8 mouse cellular contexts compared by ENCODE assay signal in genomic region chr9:106478101-106478500, GRCm38 (mm10). TPM values are rescaled to one million over a fixed set of nuclear protein-coding genes. Genes with fewer than 3 reads are reported as not detected.
A peak's percentile ranks its signal among the peaks of the same experiment; 100 is the strongest.
DNase-seq lines count a peak whose midpoint lies in the region; ATAC-seq and TF ChIP-seq lines count a peak whose summit lies in the region.

No protein-coding gene starts in this region.

- H3K4me3 ChIP-seq in kidney, embryonic 16.5 days (ENCODE audit: low read length): peak overlapping the region; percentile 73
- peak overlapping the region; percentile 82 for H3K4me3 ChIP-seq in G1E (ENCODE audit: low read depth, low read length)
- peak overlapping the region; percentile 70 for H3K4me3 ChIP-seq in forebrain, embryonic 11.5 days (ENCODE audit: low read depth, low read length)
- peak overlapping the region; percentile 59 for H3K4me3 ChIP-seq in limb, embryonic 12.5 days (replicated peaks)
- peak overlapping the region; percentile 85 for H3K4me3 ChIP-seq in stomach, embryonic 15.5 days (replicated peaks)

- no peaks in the 10 kb centered on the region for H3K9me3 ChIP-seq in kidney, embryonic 16.5 days (ENCODE audit: low read length)
- H3K9me3 ChIP-seq in G1E (replicated peaks): no peaks in the 10 kb centered on the region
- no peaks in the 10 kb centered on the region for H3K9me3 ChIP-seq in forebrain, embryonic 11.5 days (ENCODE audit: control insufficient read depth, low read length)
- H3K9me3 ChIP-seq in limb, embryonic 12.5 days: no peaks in the 10 kb centered on the region
- no peaks in the 10 kb centered on the region for H3K9me3 ChIP-seq in stomach, embryonic 15.5 days

- 73% methylated on average over 9 of the region's 9 CpGs for WGBS in kidney, embryonic 16.5 days
- 84% methylated on average over 9 of the region's 9 CpGs for WGBS in forebrain, embryonic 11.5 days
- WGBS in limb, embryonic 12.5 days: 81% methylated on average over 9 of the region's 9 CpGs
- 78% methylated on average over 9 of the region's 9 CpGs for WGBS in stomach, embryonic 15.5 days

- H3K27me3 ChIP-seq in kidney, embryonic 16.5 days (ENCODE audit: insufficient read depth, low read length): no peaks in the 10 kb centered on the region
- H3K27me3 ChIP-seq in G1E (ENCODE audit: insufficient read depth, low read length): peaks cover 10% of the 10 kb centered on the region
- H3K27me3 ChIP-seq in forebrain, embryonic 11.5 days (ENCODE audit: control insufficient read depth, insufficient read depth, low read length): no peaks in the 10 kb centered on the region
- H3K27me3 ChIP-seq in limb, embryonic 12.5 days: no peaks in the 10 kb centered on the region
- H3K27me3 ChIP-seq in stomach, embryonic 15.5 days (replicated peaks): no peaks in the 10 kb centered on the region

- H3K4me1 ChIP-seq in kidney, embryonic 16.5 days (ENCODE audit: insufficient read depth, low read length): peaks cover 39% of the 10 kb centered on the region
- H3K4me1 ChIP-seq in G1E (ENCODE audit: insufficient read depth, low read depth, low read length): peaks cover 67% of the 10 kb centered on the region
- peaks cover 12% of the 10 kb centered on the region for H3K4me1 ChIP-seq in forebrain, embryonic 11.5 days (replicated peaks; ENCODE audit: control insufficient read depth, insufficient read depth, low read length)
- H3K4me1 ChIP-seq in limb, embryonic 12.5 days (replicated peaks): peaks cover 33% of the 10 kb centered on the region
- peaks cover 46% of the 10 kb centered on the region for H3K4me1 ChIP-seq in stomach, embryonic 15.5 days

- H3K9ac ChIP-seq in kidney, embryonic 16.5 days (replicated peaks; ENCODE audit: low read length): peak overlapping the region; percentile 74
- H3K9ac ChIP-seq in forebrain, embryonic 11.5 days (ENCODE audit: low read length): peak overlapping the region; percentile 64
- H3K9ac ChIP-seq in limb, embryonic 12.5 days (replicated peaks): peak overlapping the region; percentile 67
- H3K9ac ChIP-seq in stomach, embryonic 15.5 days: 0 out of 2 replicates have a peak overlapping the region, but pooled peaks have one; percentile 41

- DNase-seq in kidney, postnatal 36 days: no peak
- no peak for DNase-seq in G1E (ENCODE audit: low spot score)
- peak; percentile 46 for DNase-seq in forebrain, embryonic 11.5 days (ENCODE audit: low spot score)
- DNase-seq in Muller cell, postnatal 12 days (ENCODE audit: inconsistent ontology term): no peak

- H3K36me3 ChIP-seq in kidney, embryonic 16.5 days (ENCODE audit: insufficient read depth, low read length): peaks cover 20% of the 10 kb centered on the region
- H3K36me3 ChIP-seq in G1E (replicated peaks): peaks cover 44% of the 10 kb centered on the region
- H3K36me3 ChIP-seq in forebrain, embryonic 11.5 days (ENCODE audit: control insufficient read depth, insufficient read depth, low read length): no peaks in the 10 kb centered on the region; the same call in 1 of the 2 replicates
- peaks cover 39% of the 10 kb centered on the region for H3K36me3 ChIP-seq in limb, embryonic 12.5 days
- H3K36me3 ChIP-seq in stomach, embryonic 15.5 days: peaks cover 11% of the 10 kb centered on the region

- no peak overlapping the region for H3K27ac ChIP-seq in kidney, embryonic 16.5 days (ENCODE audit: low read length)
- no peak overlapping the region for H3K27ac ChIP-seq in forebrain, embryonic 11.5 days (ENCODE audit: low read depth, low read length)
- H3K27ac ChIP-seq in limb, embryonic 12.5 days: no peak overlapping the region
- H3K27ac ChIP-seq in stomach, embryonic 15.5 days: no peak overlapping the region

- no peak for TF ChIP-seq CTCF in G1E (IDR thresholded peaks at IDR 0.05; ENCODE audit: low read depth, low read length)

- H3K4me2 ChIP-seq in kidney, embryonic 16.5 days (replicated peaks; ENCODE audit: low read depth, low read length): peak overlapping the region; percentile 98
- H3K4me2 ChIP-seq in forebrain, embryonic 11.5 days (ENCODE audit: low read depth, low read length, severe bottlenecking): peak overlapping the region; percentile 76
- peak overlapping the region; percentile 80 for H3K4me2 ChIP-seq in limb, embryonic 12.5 days
- H3K4me2 ChIP-seq in stomach, embryonic 15.5 days: peak overlapping the region; percentile 95

- no peak for ATAC-seq in kidney, embryonic 16.5 days (ENCODE audit: low FRiP score, low TSS enrichment)
- no peak for ATAC-seq in G1E (ENCODE audit: extremely low read depth, insufficient number of reproducible peaks, low FRiP score, poor library complexity, severe bottlenecking)
- no peak for ATAC-seq in forebrain, embryonic 11.5 days (replicated peaks; ENCODE audit: low FRiP score)
- ATAC-seq in limb, embryonic 12.5 days (ENCODE audit: insufficient number of reproducible peaks, insufficient read depth, low FRiP score, low TSS enrichment, low read depth): no peak
- ATAC-seq in stomach, embryonic 15.5 days (ENCODE audit: insufficient read depth, low FRiP score, low read depth): no peak
- no peak for ATAC-seq in megakaryocyte-erythroid progenitor cell, adult 5-6 weeks (replicated peaks; ENCODE audit: low FRiP score, low TSS enrichment, poor library complexity, severe bottlenecking)

RNA-seq across cellular contexts. Expression of gene Parp3, which starts 1.4 kb away (rescaled TPM):
- 3.3 and 3.5 TPM in 2 replicates for polyA plus RNA-seq in kidney, embryonic 16.5 days (2015; fragmentation: Nextera tagmentation; extraction: Ambion mirVana)
- total RNA-seq in G1E (2014; fragmentation: Nextera tagmentation): 3.5 TPM in 1 of 2 replicates, not detected in the other
- total RNA-seq in G1E (2017): 2.8 and 3.2 TPM in 2 replicates
- polyA plus RNA-seq in G1E (2012): 0.48 and 0.85 TPM in 2 replicates
- polyA plus RNA-seq in forebrain, embryonic 11.5 days (2014; fragmentation: Nextera tagmentation; extraction: Ambion mirVana): 1.2 TPM in 2 replicates
- polyA plus RNA-seq in limb, embryonic 12.5 days (2016; fragmentation: Nextera tagmentation; extraction: Ambion mirVana): 2.8 and 3.5 TPM in 2 replicates
- polyA plus RNA-seq in stomach, embryonic 15.5 days (2015; fragmentation: Nextera tagmentation; extraction: Ambion mirVana): 2.9 and 3.7 TPM in 2 replicates
- total RNA-seq in megakaryocyte-erythroid progenitor cell, adult 5-6 weeks (2014; fragmentation: Nextera tagmentation): 2.2 and 2.5 TPM in 2 replicates
- total RNA-seq in megakaryocyte-erythroid progenitor cell, adult 5-6 weeks (2017): 2.0 and 4.2 TPM in 2 replicates

RNA-seq across cellular contexts. Expression of gene Rrp9, which starts 2.3 kb away (rescaled TPM):
- 56.2 and 59.5 TPM in 2 replicates for polyA plus RNA-seq in kidney, embryonic 16.5 days (2015; fragmentation: Nextera tagmentation; extraction: Ambion mirVana)
- total RNA-seq in G1E (2014; fragmentation: Nextera tagmentation) (25.7 and 45.8 TPM in 2 replicates), G1E (2017) (32.6 and 39.2 TPM in 2 replicates)
- 357 and 455 TPM in 2 replicates for polyA plus RNA-seq in G1E (2012)
- 56.5 and 63.7 TPM in 2 replicates for polyA plus RNA-seq in forebrain, embryonic 11.5 days (2014; fragmentation: Nextera tagmentation; extraction: Ambion mirVana)
- 59.0 and 61.1 TPM in 2 replicates for polyA plus RNA-seq in limb, embryonic 12.5 days (2016; fragmentation: Nextera tagmentation; extraction: Ambion mirVana)
- polyA plus RNA-seq in stomach, embryonic 15.5 days (2015; fragmentation: Nextera tagmentation; extraction: Ambion mirVana): 44.3 and 46.5 TPM in 2 replicates
- 57.3 and 80.8 TPM in 2 replicates for total RNA-seq in megakaryocyte-erythroid progenitor cell, adult 5-6 weeks (2014; fragmentation: Nextera tagmentation)
- 80.0 and 82.4 TPM in 2 replicates for total RNA-seq in megakaryocyte-erythroid progenitor cell, adult 5-6 weeks (2017)

RNA-seq across cellular contexts. Expression of gene Gpr62, which starts 12.4 kb away (rescaled TPM):
- polyA plus RNA-seq in kidney, embryonic 16.5 days (2015; fragmentation: Nextera tagmentation; extraction: Ambion mirVana): 0.31 and 0.41 TPM in 2 replicates
- total RNA-seq in G1E (2014; fragmentation: Nextera tagmentation) (not detected in 2 replicates), G1E (2017) (not detected in 2 replicates)
- polyA plus RNA-seq in G1E (2012): not detected in 2 replicates
- 0.19 and 0.71 TPM in 2 replicates for polyA plus RNA-seq in forebrain, embryonic 11.5 days (2014; fragmentation: Nextera tagmentation; extraction: Ambion mirVana)
- polyA plus RNA-seq in limb, embryonic 12.5 days (2016; fragmentation: Nextera tagmentation; extraction: Ambion mirVana): 0.65 and 0.90 TPM in 2 replicates
- polyA plus RNA-seq in stomach, embryonic 15.5 days (2015; fragmentation: Nextera tagmentation; extraction: Ambion mirVana): 0.19 and 0.42 TPM in 2 replicates
- total RNA-seq in megakaryocyte-erythroid progenitor cell, adult 5-6 weeks (2014; fragmentation: Nextera tagmentation): not detected in 2 replicates
- not detected in 2 replicates for total RNA-seq in megakaryocyte-erythroid progenitor cell, adult 5-6 weeks (2017)

RNA-seq across cellular contexts. Expression of gene Iqcf1, which starts 21.7 kb away (rescaled TPM):
- polyA plus RNA-seq in kidney, embryonic 16.5 days (2015; fragmentation: Nextera tagmentation; extraction: Ambion mirVana): not detected in 2 replicates
- total RNA-seq in G1E (2014; fragmentation: Nextera tagmentation) (not detected in 2 replicates), G1E (2017) (not detected in 2 replicates)
- polyA plus RNA-seq in G1E (2012): not detected in 2 replicates
- not detected in 2 replicates for polyA plus RNA-seq in forebrain, embryonic 11.5 days (2014; fragmentation: Nextera tagmentation; extraction: Ambion mirVana)
- not detected in 2 replicates for polyA plus RNA-seq in limb, embryonic 12.5 days (2016; fragmentation: Nextera tagmentation; extraction: Ambion mirVana)
- polyA plus RNA-seq in stomach, embryonic 15.5 days (2015; fragmentation: Nextera tagmentation; extraction: Ambion mirVana): not detected in 2 replicates
- total RNA-seq in megakaryocyte-erythroid progenitor cell, adult 5-6 weeks (2014; fragmentation: Nextera tagmentation): not detected in 2 replicates
- total RNA-seq in megakaryocyte-erythroid progenitor cell, adult 5-6 weeks (2017): not detected in 2 replicates

RNA-seq across cellular contexts. Expression of gene Pcbp4, which starts 25.0 kb away (rescaled TPM):
- 119 and 136 TPM in 2 replicates for polyA plus RNA-seq in kidney, embryonic 16.5 days (2015; fragmentation: Nextera tagmentation; extraction: Ambion mirVana)
- total RNA-seq in G1E (2014; fragmentation: Nextera tagmentation) (9.2 and 9.9 TPM in 2 replicates), G1E (2017) (2.8 and 3.0 TPM in 2 replicates)
- polyA plus RNA-seq in G1E (2012): 18.9 and 22.1 TPM in 2 replicates
- 300 and 309 TPM in 2 replicates for polyA plus RNA-seq in forebrain, embryonic 11.5 days (2014; fragmentation: Nextera tagmentation; extraction: Ambion mirVana)
- 172 and 176 TPM in 2 replicates for polyA plus RNA-seq in limb, embryonic 12.5 days (2016; fragmentation: Nextera tagmentation; extraction: Ambion mirVana)
- 51.8 and 58.9 TPM in 2 replicates for polyA plus RNA-seq in stomach, embryonic 15.5 days (2015; fragmentation: Nextera tagmentation; extraction: Ambion mirVana)
- total RNA-seq in megakaryocyte-erythroid progenitor cell, adult 5-6 weeks (2014; fragmentation: Nextera tagmentation): 0.40 and 6.6 TPM in 2 replicates
- total RNA-seq in megakaryocyte-erythroid progenitor cell, adult 5-6 weeks (2017): 0.30 and 0.89 TPM in 2 replicates
